Mouse (Mus musculus): Measurements from ENCODE around the gene Ciao1.

GRCm38 (mm10) chr2:127250291-127251008 is 2.8 kb upstream of the Ciao1 start:
- TF ChIP-seq CTCF (IDR thresholded peaks at IDR 0.05; ENCODE audit: low read depth) (no peak), EP300 (IDR thresholded peaks at IDR 0.05; ENCODE audit: low read depth) (no peak)
